Mouse (Mus musculus): ENCODE measurements around the gene Pbx2.

Gene Pbx2

DNA sequence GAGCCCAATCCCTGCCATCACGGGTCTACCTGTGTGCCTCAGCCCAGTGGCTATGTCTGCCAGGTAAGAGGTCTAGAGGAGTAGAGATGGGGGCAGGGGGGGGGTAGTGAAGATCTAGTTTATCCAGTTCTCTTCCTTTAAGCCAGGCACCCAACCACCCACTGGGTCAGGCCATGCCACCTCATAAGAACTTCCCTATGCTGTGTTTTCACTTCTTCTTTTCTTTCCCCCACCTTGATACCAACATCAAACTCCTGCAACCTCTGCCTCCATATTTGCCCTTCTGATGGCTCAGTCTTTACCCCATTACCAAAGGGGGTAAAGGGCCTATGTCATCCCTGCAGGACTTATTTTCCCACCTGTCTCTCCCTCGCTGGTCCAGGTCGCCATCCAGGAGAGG lies 13.0 kb upstream of the Pbx2 start:
- CTCF ChIA-PET = no interaction called here

DNA sequence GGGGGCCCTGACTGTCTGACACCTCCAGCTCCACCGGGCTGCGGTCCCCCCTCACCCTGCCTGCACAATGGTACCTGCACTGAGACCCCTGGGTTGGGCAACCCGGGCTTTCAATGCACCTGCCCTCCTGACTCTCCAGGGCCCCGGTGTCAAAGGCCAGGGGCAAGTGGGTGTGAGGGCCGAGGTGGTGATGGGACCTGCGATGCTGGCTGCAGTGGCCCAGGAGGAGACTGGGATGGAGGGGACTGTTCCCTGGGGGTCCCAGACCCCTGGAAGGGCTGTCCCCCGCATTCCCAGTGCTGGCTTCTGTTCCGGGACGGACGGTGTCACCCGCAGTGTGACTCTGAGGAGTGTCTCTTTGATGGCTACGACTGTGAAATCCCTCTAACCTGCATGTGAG lies 8.5 kb upstream of the Pbx2 start:
- CTCF ChIA-PET = no interaction called here

DNA sequence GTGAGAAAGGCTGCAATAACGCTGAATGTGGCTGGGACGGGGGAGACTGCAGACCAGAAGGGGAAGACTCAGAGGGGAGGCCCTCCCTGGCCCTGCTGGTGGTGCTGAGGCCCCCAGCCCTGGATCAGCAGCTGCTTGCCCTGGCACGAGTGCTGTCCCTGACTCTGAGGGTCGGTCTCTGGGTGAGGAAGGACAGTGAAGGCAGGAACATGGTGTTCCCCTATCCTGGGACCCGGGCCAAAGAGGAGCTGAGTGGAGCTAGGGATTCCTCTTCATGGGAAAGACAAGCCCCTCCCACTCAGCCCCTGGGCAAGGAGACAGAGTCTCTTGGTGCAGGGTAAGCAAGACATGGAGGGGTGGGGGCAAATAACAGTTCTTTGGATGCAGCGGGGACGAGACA lies 7.7 kb upstream of the Pbx2 start:
- CTCF ChIA-PET = no interaction called here

DNA sequence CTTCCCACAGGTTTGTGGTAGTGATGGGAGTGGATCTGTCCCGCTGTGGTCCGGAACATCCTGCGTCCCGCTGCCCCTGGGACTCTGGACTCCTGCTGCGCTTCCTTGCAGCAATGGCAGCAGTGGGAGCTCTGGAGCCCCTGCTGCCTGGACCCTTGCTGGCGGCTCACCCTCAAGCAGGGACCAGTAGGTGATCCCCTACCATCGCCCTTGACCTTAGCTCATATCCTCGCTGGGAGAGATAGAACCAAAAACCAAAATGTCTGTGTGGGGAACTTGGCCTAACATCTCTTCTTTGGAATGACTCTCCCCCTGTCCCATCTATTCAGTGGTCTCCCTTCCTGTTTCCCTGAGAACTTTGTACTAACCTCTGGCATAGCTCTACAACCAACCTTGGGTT lies 7.2 kb upstream of the Pbx2 start:
- CTCF ChIA-PET = no interaction called here

DNA sequence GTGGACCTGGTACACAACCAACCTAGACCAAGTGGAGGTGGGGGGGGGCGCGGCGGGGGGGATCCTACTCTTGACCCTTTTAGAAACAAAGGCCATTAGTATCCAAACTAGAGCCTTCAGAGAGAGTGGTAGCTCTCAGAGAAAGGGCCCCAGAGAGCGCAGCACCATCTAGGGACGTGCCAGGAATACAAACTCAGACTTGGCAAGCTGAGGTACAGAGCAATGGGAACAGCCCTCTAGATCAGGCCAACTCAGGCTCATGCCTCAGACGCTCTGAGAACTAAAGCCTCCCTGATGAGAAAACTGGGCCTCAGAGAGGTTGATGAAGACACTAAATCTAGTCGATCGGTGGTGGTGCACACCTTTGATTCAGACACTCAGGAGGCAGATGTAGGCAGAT lies 5.9 kb upstream of the Pbx2 start:
- CTCF ChIA-PET = interaction anchor here (0.6 kb wide), 1 partner anchor 645 kb away, joined by 3 read pairs; no protein-coding TSS in a partner anchor

DNA sequence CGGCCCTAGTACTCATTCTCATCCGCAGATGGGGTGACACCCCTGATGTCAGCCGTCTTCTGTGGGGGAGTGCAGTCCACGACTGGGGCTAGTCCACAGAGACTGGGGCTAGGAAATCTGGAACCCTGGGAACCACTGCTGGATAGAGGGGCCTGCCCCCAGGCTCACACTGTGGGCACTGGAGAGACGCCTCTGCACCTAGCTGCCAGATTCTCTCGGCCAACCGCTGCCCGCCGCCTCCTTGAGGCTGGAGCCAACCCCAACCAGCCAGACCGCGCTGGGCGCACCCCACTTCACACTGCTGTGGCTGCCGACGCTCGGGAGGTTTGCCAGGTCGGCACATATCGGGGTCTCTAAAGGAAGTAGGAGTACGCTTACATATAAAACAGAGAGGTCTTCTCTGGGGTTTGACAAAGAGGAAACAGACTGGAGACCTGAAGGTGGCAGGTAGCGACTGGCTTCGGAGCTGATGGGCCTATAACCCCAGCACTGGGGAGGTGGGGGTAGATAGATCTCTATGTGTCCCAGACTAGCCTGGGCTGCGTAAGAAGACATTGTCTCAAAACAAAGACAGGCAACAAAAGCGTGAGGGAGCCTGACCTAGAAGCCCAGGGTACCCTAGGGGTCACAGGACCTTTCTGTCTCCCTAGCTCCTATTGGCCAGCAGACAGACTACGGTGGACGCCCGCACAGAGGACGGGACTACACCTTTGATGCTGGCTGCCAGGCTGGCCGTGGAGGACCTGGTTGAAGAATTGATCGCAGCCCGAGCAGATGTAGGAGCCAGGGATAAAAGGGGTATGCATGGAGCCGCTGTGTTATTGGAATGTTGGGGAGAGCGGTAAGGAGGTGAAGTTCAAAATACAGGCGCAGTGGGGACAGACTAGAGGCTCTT lies 4.9 kb upstream of the Pbx2 start:
- CTCF ChIA-PET = no interaction called here

DNA sequence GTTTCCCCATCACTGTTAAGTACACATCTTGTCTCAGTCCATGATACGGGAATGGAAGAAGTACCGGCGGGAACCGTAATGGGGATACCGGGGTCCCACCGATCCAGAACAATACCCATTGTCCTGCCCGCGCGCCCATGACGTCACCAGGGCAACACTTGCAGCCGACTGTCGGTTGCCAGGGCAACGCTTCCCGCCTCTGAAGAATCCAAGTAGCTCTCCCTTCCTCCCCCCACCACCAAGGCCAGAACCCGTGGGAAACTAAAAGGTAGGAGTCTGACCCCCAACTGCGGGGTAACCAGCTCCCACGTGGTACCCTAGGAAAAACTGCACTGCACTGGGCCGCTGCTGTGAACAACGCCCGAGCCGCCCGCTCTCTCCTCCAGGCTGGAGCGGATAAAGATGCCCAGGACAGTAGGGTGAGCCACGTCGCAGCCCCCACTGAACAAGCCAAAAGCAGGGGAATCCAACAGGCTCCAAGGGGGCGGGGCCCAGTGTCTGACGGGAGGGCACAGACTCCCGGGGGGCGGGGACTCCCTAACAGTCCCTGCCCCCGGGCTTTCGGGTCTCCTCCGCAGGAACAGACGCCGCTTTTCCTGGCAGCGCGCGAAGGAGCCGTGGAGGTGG lies 4.2 kb upstream of the Pbx2 start:
- CTCF ChIA-PET = no interaction called here

GRCm38 (mm10) chr17:34587423-34587811 lies 3.6 kb upstream of the Pbx2 start:
- CTCF ChIA-PET = no interaction called here

DNA sequence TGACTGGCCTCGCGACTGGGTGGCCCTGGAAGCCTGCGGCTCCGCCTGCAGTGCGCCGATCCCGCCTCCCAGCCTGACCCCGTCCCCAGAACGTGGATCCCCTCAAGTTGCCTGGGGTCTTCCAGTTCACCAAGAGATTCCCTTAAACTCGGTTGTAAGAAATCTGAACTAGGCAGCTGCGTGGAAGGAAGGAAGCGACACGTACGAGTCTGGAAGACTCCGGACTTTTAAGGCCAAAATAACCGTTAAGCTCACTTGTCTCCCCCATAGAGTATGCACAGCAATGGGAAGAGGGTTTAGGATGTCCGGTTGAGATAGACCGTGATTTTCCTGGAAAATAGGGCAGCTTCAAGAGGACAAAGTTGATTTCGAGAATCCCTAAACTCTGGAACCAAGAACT lies 3.3 kb upstream of the Pbx2 start:
- CTCF ChIA-PET = interaction anchor here (0.9 kb wide), 1 partner anchor 15 kb away, joined by 4 read pairs; the partner anchor contains the start of genes Agpat1 and Rnf5

DNA sequence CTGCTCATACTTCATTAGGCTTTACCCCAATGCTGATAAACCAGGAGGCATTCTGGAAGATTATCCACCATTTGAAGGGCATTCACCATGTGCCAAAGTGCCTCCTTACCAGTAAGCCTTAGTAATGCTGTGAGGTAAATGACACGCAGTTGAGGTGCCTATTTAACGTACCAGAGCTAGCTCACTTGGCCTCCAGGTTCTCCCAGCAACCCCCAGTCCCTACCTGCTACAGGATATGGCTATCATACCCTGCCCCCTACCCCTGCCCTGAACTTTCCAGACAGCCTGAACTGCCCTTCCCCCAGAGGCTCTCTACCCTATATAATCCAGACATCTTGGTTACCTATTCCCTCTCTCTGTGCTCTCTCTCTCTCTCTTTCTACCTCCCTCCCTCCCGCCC lies 2.3 kb upstream of the Pbx2 start:
- CTCF ChIA-PET = interaction anchor here (0.9 kb wide), 1 partner anchor 14 kb away, joined by 4 read pairs; the partner anchor contains the start of genes Agpat1 and Rnf5

DNA sequence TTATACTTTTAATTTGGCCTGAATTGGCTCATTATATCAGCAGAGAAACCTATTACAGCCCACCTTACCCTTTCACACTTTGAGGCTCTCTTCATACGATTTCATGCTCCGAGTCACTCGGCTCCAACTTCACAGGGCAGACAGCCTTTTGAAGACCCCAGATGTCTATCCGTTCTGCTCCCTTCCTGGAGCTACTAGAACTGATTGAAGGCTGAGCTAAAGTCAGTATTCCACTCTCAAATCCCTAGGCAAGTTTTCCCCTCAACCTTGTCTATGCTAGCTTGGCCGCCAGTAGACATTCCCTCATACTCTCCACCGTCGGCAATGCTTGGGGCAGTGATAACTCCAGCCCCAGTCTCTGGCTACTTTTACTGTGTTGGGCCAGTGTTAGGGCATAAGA lies 1.9 kb upstream of the Pbx2 start:
- CTCF ChIA-PET = interaction anchor here (0.8 kb wide), 1 partner anchor 30 kb away, joined by 3 read pairs; no protein-coding TSS in a partner anchor

DNA sequence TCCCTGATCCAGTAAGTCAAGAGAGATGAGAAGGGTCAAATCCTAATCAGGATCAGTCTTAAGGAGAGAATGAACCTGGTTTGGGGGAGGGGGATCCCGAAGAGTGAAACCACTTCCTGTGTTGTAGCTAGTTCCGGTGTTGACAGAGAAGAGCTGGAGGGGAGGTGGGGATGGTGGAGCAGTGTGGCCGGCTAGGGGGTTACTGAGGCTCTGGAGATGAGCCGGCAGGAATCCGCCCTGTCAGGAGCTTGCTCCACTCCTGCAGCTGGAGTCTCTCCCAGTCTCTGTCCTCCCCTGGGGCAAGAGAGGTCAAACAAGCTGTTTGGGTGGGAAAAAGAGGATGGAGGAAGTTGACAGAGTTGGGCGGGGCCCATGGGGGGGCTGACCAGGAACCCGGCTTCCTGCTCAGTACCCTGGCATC lies 1.4 kb upstream of the Pbx2 start, which contains the start of gene Gpsm3:
Gene Gpsm3, plus strand, starts transcription at position 126 of the 421 bp plus-strand sequence.
- CTCF ChIA-PET = interaction anchor here (0.8 kb wide), 1 partner anchor 29 kb away, joined by 3 read pairs; no protein-coding TSS in a partner anchor

- CTCF ChIA-PET = interaction anchor here (0.6 to 0.8 kb wide), 2 partner anchors 29 to 348 kb away, joined by 3 read pairs; no protein-coding TSS in a partner anchor
Measured at GRCm38 (mm10) chr17:34590154-34590987, 695 bp upstream of the Pbx2 start.

- CTCF ChIA-PET = interaction anchor here (0.6 to 0.7 kb wide), 2 partner anchors 376 to 422 kb away, joined by 3 to 6 read pairs; no protein-coding TSS in a partner anchor
Measured at GRCm38 (mm10) chr17:34591994-34592375, 919 bp downstream of the Pbx2 start.

DNA sequence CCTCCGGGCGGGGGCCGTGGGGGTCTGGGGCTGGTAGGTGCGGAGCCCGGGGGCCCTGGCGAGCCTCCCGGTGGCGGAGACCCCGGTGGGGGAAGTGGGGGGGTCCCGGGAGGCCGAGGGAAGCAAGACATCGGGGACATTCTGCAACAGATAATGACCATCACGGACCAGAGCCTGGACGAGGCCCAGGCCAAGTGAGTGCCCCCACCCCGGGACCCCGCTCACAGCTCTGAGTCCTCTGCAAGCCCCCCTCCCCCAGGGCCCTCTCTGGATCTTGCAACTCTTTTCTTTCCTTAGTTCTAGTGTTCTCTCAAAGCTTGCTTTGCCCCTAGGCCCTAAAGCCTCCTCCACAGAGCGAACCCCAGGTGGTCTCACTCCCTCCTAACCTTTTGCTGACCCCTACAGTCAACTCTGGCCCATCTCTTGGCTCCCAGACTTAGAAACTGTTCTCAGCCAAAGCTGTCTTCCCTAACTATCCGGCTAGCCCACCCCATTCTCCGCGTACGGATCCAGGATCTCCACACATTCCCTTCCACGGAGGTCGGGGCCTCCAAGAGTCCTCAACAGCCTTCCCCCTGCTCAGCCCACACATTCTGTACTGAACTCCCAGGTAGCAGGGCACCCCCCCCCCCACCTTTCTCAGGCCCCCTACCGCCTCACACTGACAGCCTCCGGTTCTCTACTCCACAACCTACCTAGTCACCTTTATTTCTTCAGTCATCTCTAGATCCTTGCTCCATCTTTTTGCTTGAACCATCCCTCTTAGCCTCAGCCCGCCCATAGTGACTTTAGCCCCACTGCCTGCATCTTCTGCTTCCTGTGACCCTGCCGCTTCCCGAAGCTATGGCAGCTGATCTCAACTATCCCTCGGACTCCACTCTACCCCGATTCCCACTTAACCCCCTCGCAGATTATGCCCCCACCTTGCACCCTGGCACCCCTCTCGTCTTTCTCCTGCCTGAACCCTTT lies 1.8 kb downstream of the Pbx2 start:
- CTCF ChIA-PET = interaction anchor here (0.6 to 1.0 kb wide), 2 partner anchors 10 to 375 kb away, joined by 3 to 6 read pairs; no protein-coding TSS in a partner anchor

GRCm38 (mm10) chr17:34593752-34594525 lies 2.9 kb downstream of the Pbx2 start:
- CTCF ChIA-PET = interaction anchor here (1.0 kb wide), 1 partner anchor 9 kb away, joined by 3 read pairs; no protein-coding TSS in a partner anchor

GRCm38 (mm10) chr17:34596098-34596497 lies 5.0 kb downstream of the Pbx2 start:
- CTCF ChIA-PET = interaction anchor here (0.6 to 0.7 kb wide), 2 partner anchors 21 to 398 kb away, joined by 5 to 11 read pairs; no protein-coding TSS in a partner anchor

GRCm38 (mm10) chr17:34597566-34598095 lies 6.6 kb downstream of the Pbx2 start, which contains the start of gene Ager:
TSS of gene Ager (plus strand) at chr17:34597862.
- CTCF ChIA-PET = interaction anchor here (0.7 kb wide), 2 partner anchors 389 to 823 kb away, joined by 4 to 8 read pairs; no protein-coding TSS in a partner anchor

- CTCF ChIA-PET = interaction anchor here (0.6 kb wide), 1 partner anchor 1136 kb away, joined by 9 read pairs; no protein-coding TSS in a partner anchor
Measured at GRCm38 (mm10) chr17:34599891-34600290, 8.8 kb downstream of the Pbx2 start.
